Mouse (Mus musculus): ENCODE data around the gene Clec16a.

DNA sequence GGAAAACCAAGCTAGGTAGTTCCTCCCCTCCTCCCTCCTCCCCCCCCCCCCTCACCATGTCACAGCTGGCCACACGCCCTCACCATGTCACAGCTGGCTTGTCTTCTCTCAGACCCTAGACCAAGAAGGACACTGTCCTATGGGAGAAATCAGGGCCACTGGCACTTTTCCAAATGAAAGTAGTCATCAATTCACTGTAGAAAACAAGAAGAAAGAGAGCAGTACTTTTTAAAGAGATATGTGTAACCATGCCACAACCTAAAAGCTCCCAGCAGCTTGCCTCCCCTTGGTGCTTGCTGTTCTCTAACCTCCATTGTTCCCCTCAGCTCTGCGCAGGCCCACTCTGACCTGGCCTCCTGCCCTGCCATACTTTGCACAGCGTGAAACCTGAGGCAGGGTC is 124.8 kb downstream of the Clec16a start:
- TF ChIP-seq CTCF (IDR thresholded peaks at IDR 0.05; ENCODE audit: borderline replicate concordance, insufficient read depth, low read length): no peak
- no peak for TF ChIP-seq POLR2A (IDR thresholded peaks at IDR 0.05; ENCODE audit: low read depth, low read length)
